Comparison of ENCODE assay signal across 14 mouse cellular contexts in genomic region chr7:116893846-116894245, GRCm38 (mm10).
A peak's percentile ranks its signal among the peaks of the same experiment; 100 is the strongest.
DNase-seq lines count a peak whose midpoint lies in the region; ATAC-seq and TF ChIP-seq lines count a peak whose summit lies in the region.
"Had no signal": no experiment of that assay in that cellular context is flagged by ENCODE, and none has a peak within 500 bp of the region (broad histone marks: within the 10 kb centered on the region; RNA-seq: fewer than 3 reads in every experiment).

No protein-coding gene starts in this region.

- in situ Hi-C loops in Patski (cut with MboI; ENCODE audit: low pct_unique_long_range_greater_than_20kb), result no loop called here

- DNase-seq in hindbrain, embryonic 10.5 days (ENCODE audit: low spot score), result peak; percentile 9
- no peak for DNase-seq in hindbrain, embryonic 11.5 days (ENCODE audit: low spot score)
- DNase-seq in Patski (ENCODE audit: low read depth, low spot score), result peak; percentile 2
- peak; percentile 56 for DNase-seq in cerebellum, adult 9-11 months
- DNase-seq in forelimb bud, embryonic 11.5 days (ENCODE audit: low read depth, low spot score), result peak; percentile 67
- DNase-seq in layer of hippocampus, adult 8-10 months (ENCODE audit: low spot score in 2 of 2), result no peak
- DNase-seq in layer of hippocampus, adult 9-11 months, result no peak
- DNase-seq: B cell, adult 2 months; heart, adult 11 months; right cerebral cortex, postnatal 25 days had no signal

- CTCF ChIA-PET in Patski (lab: Charles Lee), result no interaction called here

- no peak for ATAC-seq in hindbrain, embryonic 11.5 days (ENCODE audit: low FRiP score)
- ATAC-seq in Patski, result no peak
- no peak for ATAC-seq in erythroblast, adult 5-6 weeks (replicated peaks; ENCODE audit: low FRiP score, poor library complexity, severe bottlenecking)

- no peaks in the 10 kb centered on the region for H3K4me1 ChIP-seq in hindbrain, embryonic 10.5 days (replicated peaks)
- H3K4me1 ChIP-seq in hindbrain, embryonic 11.5 days (replicated peaks; ENCODE audit: control insufficient read depth, insufficient read depth, low read length), result no peaks in the 10 kb centered on the region

- H3K27me3 ChIP-seq in hindbrain, embryonic 10.5 days (ENCODE audit: insufficient read depth, poor library complexity, severe bottlenecking), result no peaks in the 10 kb centered on the region
- no peaks in the 10 kb centered on the region for H3K27me3 ChIP-seq in hindbrain, embryonic 11.5 days (ENCODE audit: control insufficient read depth, insufficient read depth, low read length)
- no peaks in the 10 kb centered on the region for H3K27me3 ChIP-seq in Patski

- H3K4me3 ChIP-seq in hindbrain, embryonic 10.5 days, result no peak overlapping the region
- H3K4me3 ChIP-seq in hindbrain, embryonic 11.5 days (ENCODE audit: low read depth, low read length), result no peak overlapping the region
- H3K4me3 ChIP-seq: forebrain, embryonic 10.5 days had no signal

- H3K9me3 ChIP-seq in hindbrain, embryonic 10.5 days, result no peaks in the 10 kb centered on the region
- no peaks in the 10 kb centered on the region for H3K9me3 ChIP-seq in hindbrain, embryonic 11.5 days (ENCODE audit: control insufficient read depth, low read length)
- H3K9me3 ChIP-seq: forebrain, embryonic 10.5 days had no signal

- TF ChIP-seq CTCF in Patski (IDR thresholded peaks at IDR 0.05), result no peak

- POLR2A ChIA-PET in Patski (lab: Charles Lee), result no interaction called here

- no peaks in the 10 kb centered on the region for H3K36me3 ChIP-seq in hindbrain, embryonic 10.5 days
- H3K36me3 ChIP-seq in hindbrain, embryonic 11.5 days (ENCODE audit: control insufficient read depth, insufficient read depth, low read length), result no peaks in the 10 kb centered on the region
- H3K36me3 ChIP-seq: forebrain, embryonic 10.5 days had no signal

- 59% methylated on average over 6 of the region's 6 CpGs for WGBS in hindbrain, embryonic 10.5 days
- WGBS in hindbrain, embryonic 11.5 days, result 43% methylated on average over 6 of the region's 6 CpGs

- no peak overlapping the region for H3K4me2 ChIP-seq in hindbrain, embryonic 11.5 days (replicated peaks; ENCODE audit: low read depth, low read length)

- no peak overlapping the region for H3K9ac ChIP-seq in hindbrain, embryonic 11.5 days (ENCODE audit: low read depth, low read length)

- H3K27ac ChIP-seq in hindbrain, embryonic 10.5 days, result no peak overlapping the region
- no peak overlapping the region for H3K27ac ChIP-seq in hindbrain, embryonic 11.5 days (ENCODE audit: low read depth, low read length)
- H3K27ac ChIP-seq: forebrain, embryonic 10.5 days; macrophage; stomach, postnatal 0 days had no signal

Comparison
In these comparisons a context has a peak if more than half of its experiments do, and no peak if none do; other contexts are left out.
1. DNase-seq: peak in hindbrain, embryonic 10.5 days (single experiment), Patski (single experiment), cerebellum, adult 9-11 months (single experiment) and forelimb bud, embryonic 11.5 days (single experiment); none in hindbrain, embryonic 11.5 days (single experiment), layer of hippocampus, adult 8-10 months (0 of 2) and layer of hippocampus, adult 9-11 months (single experiment).